Mouse (Mus musculus) kidney, adult 9 months (tissue): Measurements from ENCODE around the gene Fance.

Experiments used
- DNase-seq: peaks from one replicate; pipeline ENCODE4 v3.0.0; 2022

Gene Fance

DNA sequence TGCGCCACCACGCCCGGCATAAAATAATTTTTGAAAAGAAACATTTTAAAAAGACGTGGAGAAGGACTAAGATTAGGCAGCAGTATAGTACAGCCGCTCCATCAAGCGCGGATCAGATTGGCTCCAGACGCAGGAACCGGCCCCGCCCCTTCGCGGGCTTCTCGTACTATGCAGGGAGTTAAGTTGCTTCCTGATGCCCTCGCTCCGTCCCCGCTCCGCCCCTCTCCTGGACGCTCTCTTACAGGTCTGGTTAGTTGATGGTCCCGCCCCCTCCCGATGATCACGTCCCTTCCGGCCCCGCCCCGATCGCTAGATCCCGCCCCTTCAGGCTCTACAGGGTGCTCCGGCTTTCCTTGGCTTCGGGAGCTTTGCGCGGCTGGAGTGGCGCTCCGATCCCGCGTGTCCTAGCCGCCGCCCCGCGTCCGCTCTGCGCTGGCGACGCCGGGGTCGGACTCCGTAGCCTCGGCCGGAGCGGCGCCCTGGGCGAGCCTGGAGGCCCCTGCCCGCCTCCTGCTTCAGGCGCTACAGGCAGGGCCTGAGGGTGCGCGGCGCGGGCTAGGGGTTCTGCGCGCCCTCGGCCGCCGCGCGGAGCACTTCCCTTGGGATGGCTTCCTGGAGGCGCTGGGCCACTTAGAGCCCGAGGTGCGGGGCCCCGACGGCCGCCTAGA, at the start of gene Fance:
TSS of gene Fance (plus strand) at position 308 of the 668 bp plus-strand sequence.
- peak; percentile 98 for DNase-seq

DNA sequence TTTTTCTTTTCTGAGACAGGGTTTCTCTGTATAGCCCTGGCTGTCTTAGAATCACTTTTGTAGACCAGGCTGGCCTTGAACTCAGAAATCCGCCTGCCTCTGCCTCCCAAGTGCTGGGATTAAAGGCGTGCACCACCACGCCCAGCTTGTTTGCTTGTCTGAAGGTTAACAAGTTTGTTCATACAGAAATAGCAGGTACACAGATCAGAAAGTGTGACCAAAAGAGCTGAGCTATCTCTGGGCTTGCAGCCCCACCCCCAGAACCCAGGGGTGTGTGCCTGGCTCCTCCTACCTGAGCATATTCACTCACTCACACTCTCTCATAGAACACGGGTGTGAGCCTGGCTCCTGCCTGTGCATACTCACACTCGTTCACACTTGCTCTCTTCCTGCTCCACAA, 46.1 kb upstream of the Fance start:
- no peak for DNase-seq

GRCm38 (mm10) chr17:28270165-28270564, 43.2 kb upstream of the Fance start:
- DNase-seq = no peak

- DNase-seq = no peak
These were observed 41.6 kb upstream of the Fance start for GRCm38 (mm10) chr17:28271537-28272266.

GRCm38 (mm10) chr17:28272281-28272680, 41.0 kb upstream of the Fance start:
- DNase-seq = no peak

- no peak for DNase-seq
These were observed 40.5 kb upstream of the Fance start for GRCm38 (mm10) chr17:28272837-28273236.

GRCm38 (mm10) chr17:28274739-28275138, 38.6 kb upstream of the Fance start:
- DNase-seq = peak; percentile 46

DNA sequence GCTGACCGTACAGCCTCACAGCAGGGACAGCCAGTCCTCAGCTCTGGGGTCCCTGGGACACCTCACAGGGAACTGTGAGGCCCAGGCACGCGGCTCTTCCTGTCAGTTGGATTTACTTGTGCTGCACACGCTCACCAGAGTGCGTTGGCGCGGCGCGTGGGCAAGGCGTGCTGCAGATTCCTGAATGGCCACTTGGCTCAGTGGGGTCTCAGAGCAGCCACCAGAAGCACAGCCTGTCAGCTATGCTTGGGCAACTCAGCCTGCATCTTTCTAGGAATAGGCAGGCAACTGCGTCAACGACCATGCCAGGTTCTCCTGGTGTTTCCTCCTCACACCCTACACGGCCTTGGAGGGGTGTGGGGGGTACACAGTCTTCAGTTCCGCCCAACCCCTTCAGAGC, 36.1 kb upstream of the Fance start:
- no peak for DNase-seq

DNA sequence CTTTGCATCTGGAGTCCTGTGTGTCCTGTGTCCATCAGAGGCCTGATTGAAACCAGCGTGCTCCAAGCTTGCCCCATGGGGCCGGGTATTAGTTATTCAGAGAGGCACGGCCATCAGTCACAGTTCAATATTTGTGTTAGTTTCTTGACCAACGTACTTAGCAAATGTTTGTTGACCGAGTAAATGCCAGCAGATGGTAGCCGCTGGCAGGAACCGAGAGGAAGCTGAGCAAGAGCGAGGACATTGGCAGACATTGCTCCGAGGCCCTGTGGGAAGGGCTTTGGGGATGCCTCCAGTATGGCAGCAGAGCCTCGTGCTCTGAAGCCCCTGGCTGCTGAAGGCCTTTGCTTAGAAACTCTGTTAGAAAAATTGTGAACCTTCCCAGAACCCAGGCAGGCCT, 35.6 kb upstream of the Fance start:
- no peak for DNase-seq

DNA sequence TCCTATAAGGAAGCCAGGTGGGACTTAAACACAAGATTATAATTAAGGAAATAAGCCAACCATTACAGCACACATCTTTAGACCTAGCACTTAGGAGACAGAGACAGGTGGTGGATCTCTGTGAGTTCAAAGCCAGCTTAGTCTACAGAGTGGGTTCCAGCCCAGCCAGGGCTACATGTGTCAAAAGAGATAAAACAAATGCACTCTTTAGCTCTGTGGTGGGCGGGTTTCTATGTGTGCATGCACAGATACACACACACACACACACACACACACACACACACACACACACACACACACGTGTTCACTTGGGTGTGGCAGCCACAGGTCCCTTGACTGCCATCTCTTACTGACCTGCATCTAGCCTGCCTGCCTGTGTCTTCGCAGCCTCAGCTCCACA, 35.2 kb upstream of the Fance start:
- DNase-seq = no peak

DNA sequence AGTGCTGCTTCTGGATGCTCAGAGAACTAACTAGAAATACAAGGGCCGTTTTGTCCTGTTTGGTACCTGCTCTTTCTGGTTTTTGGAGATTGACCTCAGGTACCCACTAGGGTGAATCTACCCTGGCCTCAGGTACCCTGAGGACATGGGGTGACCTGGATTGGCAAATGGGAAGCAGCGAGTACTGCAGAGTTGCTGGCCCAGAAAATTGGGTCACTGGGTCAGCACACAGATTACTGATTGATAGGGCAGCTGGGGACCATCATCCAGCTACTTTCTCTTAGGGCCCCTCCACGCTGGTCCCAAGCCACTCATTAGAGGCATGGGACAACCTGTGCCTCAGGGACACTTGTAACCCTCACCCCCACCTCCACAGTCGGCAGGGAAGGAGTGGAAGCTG, 34.1 kb upstream of the Fance start:
- peak; percentile 76 for DNase-seq

- DNase-seq = peak; percentile 93
These were observed 33.4 kb upstream of the Fance start for GRCm38 (mm10) chr17:28279780-28280422.

DNA sequence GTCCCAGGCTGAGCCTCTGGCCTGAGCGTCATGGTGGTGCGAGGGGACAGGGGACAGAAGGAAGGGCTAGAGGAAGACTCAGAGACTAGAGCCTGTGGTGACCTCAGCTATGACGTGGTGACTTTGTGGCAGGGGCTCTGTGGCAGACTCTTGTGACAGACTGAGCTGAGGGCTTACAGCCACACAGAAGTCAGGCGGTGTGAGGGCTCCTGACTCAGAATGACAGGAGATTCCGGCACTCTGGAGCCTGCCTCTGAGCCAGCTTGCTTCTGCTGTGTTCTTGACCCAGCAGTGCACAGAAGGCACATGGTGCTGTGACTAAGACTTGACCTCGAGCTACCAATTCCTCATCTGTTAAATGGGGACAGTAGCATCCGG, 32.9 kb upstream of the Fance start:
- DNase-seq = no peak

DNA sequence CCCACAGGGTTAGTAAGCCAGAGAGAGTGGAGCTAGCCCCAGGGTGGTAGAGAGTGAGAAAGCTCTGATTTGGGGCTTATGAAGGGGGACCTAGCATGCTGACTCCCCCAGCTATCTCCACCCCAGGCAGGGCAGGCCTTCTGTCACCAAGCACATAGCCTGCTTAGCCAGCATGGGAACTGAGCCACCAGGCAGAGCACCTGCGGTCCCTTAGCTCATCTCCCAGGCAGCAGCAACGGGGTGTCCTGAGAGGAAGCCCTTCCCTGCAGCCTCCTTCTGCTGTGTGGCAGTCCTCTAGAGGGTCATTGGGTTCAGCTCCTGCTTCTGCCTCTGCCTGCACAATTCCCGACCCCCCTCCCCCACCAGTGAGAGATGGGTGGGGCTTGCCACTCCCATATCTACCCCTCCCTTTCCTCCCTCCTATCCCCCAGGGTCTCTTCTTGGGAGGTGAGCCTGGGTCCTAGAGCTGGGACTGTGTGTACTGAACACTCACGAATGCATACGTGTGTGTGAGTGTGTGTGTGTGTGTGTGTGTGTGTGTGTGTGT, 32.4 kb upstream of the Fance start:
- no peak for DNase-seq

- no peak for DNase-seq
These were observed 31.4 kb upstream of the Fance start for GRCm38 (mm10) chr17:28281866-28282441.

DNA sequence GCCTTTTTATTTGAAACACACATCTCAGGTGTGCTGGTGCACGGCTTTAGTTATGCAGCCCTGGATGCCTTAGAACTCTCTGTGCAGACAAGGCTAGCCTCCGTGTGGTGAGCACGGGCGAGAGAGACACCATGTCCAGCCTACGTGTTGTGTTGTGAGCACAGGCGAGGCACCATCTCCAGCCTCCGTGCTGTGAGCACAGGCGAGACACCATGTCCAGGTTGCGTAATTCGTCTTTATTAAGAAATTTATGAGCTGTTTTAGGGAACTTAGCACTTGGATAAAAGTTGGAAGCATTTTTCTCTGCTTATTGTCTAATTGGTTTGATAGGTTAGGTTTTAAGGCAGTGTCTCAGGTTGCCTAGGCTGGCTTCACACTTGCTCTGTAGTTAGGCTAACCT, 30.1 kb upstream of the Fance start:
- no peak for DNase-seq

DNA sequence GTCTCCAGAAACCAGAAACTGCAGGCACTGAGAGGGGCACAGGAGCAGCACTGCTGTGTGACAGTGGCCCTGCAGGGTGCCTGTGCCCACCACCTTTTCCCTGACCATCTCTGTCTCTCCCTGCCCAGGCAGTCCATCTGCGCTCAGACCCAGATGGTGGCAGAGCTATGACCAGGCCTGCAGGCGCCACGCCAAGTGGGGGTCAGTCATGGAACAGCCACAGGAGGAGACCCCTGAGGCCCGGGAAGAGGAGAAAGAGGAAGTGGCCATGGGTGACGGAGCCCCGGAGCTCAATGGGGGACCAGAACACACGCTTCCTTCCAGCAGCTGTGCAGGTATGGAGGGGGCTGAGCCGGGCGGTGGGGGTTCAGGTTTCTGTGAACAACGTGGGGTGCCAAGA, 27.2 kb upstream of the Fance start:
- DNase-seq = no peak

DNA sequence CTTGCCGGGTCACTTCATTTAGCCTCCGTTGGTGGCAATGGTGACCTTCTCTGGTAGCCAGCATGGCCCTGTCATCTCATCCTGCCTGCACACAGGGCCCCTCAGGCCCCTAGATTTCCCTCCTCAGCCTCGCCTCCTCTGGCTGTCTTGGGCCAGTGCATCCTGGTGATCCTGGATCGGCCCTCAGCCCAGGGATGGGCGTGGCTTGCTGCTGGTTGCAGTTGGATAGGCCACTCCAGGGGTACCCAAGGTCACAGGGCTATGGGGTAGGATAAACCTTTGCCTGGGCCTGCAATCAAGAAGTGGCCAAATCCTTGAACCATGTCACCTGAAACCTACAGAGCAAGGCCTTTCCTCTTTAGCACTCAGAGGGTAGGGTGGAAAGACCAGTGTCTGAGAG, 26.4 kb upstream of the Fance start:
- peak; percentile 60 for DNase-seq

DNA sequence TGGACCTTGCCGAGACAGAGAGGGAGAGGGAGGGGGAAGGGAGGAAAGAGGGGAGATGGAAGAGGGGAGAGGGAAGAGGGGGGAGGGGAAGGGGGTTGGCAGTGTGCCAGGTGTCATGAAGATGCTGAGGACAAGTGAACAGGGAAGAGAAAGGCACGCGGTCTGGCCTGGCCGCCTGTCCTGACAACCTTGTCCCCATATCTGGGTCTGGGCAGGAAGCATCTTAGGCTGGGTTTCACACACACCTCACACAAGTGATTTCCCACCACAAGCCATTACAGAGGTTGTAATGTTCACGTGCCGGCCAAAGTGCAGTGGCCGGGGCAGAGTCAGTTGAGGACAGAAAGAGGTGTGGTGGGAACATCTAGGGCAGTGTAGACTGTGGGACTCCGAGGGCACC, 25.7 kb upstream of the Fance start:
- DNase-seq = peak; percentile 78

GRCm38 (mm10) chr17:28287980-28288379, 25.3 kb upstream of the Fance start:
- no peak for DNase-seq

GRCm38 (mm10) chr17:28290262-28290661, 23.1 kb upstream of the Fance start:
- DNase-seq = peak; percentile 96

- DNase-seq = no peak
These were observed 22.6 kb upstream of the Fance start for GRCm38 (mm10) chr17:28290671-28291070.

DNA sequence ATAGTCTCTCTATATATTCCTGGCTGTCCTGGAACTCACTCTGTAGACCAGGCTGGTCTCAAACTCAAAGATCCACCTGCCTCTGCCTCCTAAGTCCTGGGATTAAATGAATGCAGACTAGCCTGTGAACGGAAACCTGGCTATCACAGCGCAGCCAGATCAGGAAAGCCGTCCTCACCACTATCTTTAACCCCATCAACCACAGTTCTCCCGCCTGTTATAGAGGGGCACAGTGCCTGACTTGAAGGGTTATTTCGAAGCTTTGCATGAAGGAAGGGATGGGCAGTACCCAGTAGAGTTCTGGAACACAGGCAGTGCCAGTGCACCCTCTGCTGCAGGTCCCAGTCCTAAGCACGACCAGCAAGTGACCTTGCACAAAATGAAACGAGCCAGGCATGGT, 22.0 kb upstream of the Fance start:
- no peak for DNase-seq

DNA sequence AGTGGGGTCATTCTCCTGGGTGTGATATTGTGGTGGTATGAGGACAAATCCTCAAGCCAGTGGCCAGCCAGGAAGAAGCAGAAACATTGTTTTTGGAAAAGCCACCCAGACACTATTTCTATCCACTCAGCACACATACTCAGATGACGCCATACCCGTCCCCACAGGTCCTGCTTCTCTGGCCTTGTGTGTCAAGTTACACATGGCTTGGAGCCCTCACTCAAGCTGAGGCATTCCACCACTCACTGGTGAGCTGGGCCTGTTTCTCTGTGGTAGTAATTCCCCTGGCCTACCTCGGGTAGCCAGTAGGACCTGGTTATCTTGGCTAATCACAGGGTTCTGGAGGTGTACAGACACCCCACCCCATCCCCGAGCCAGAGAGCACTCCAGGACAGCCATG, 19.6 kb upstream of the Fance start:
- no peak for DNase-seq
